8 mouse cellular contexts compared by ENCODE assay signal in the genomic region with DNA sequence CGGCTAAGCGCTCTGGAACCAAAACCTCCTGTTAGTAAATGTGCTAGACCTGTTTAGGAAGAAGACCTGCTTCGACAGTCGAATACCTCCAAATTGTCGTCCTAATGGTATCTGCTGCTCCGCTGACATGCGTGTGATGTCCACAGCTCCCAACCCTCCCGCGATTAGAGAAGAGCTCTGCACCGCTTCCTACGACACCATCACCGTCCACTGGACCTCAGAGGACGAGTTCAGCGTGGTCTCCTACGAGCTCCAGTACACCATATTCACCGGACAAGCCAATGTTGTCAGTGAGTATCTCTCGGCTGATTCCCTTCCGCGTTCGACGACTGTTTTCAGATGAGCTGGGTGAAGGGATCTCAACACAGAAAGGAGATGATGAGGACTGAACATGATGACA. TPM values are rescaled to one million over a fixed set of nuclear protein-coding genes. Genes with fewer than 3 reads are reported as not detected.
DNase-seq lines count a peak whose midpoint lies in the region; TF ChIP-seq lines count a peak whose summit lies in the region.
"Not testable (repeated sequence)": the region's sequence is repeated elsewhere in the genome, so short reads cannot be mapped to it uniquely, and the experiment has no call there.

No protein-coding gene starts in this region.

- WGBS in liver, adult 2 months = 90% methylated on average over 21 of the region's 21 CpGs
- 91% methylated on average over 21 of the region's 21 CpGs for WGBS in thymus, adult 2 months

- not testable (repeated sequence) for TF ChIP-seq POLR2A in brain, embryonic 14.5 days (IDR thresholded peaks at IDR 0.05; ENCODE audit: borderline replicate concordance, extremely low read depth, insufficient read depth, insufficient read length, poor library complexity, severe bottlenecking); liver, adult 2 months (IDR thresholded peaks at IDR 0.05; ENCODE audit: extremely low read depth, insufficient read depth, low read length); thymus, adult 2 months (IDR thresholded peaks at IDR 0.05; ENCODE audit: control insufficient read depth, extremely low read depth, insufficient read depth, low read length, poor library complexity)

- DNase-seq in CD4-positive, CD25-positive, alpha-beta regulatory T cell, adult 2 months (ENCODE audit: low read depth, low spot score) = peak; percentile 32
- DNase-seq in brain, embryonic 14.5 days (ENCODE audit: low read depth) = peak; percentile 58
- peak; percentile 10 for DNase-seq in embryo, embryonic 9.5 days (ENCODE audit: extremely low spot score)
- DNase-seq in heart, adult 9 months (ENCODE audit: low spot score in 2 of 2) = peak; percentile 0 to 39
- peak; percentile 26 for DNase-seq in kidney, postnatal 14 days
- peak; percentile 18 for DNase-seq in liver, adult 2 months (ENCODE audit: extremely low read depth, low read depth, low spot score)
- peak; percentile 31 for DNase-seq in neural tube, embryonic 10.5 days (ENCODE audit: extremely low spot score, low spot score)
- DNase-seq in thymus, adult 2 months = peak; percentile 25

- not testable (repeated sequence) for H3K27me3 ChIP-seq in liver, adult 2 months (ENCODE audit: control insufficient read depth, insufficient read depth, low read length); thymus, adult 2 months (ENCODE audit: control insufficient read depth, insufficient read depth, low read length)

- not testable (repeated sequence) for H3K27ac ChIP-seq in liver, adult 2 months (replicated peaks; ENCODE audit: insufficient read depth, low read depth, low read length); thymus, adult 2 months (ENCODE audit: control insufficient read depth, insufficient read depth, low read length)

- not testable (repeated sequence) for H3K4me3 ChIP-seq in liver, adult 2 months (ENCODE audit: insufficient read depth, low read depth, low read length); thymus, adult 2 months (ENCODE audit: control insufficient read depth, insufficient read depth, low read length)

- not testable (repeated sequence) for H3K79me2 ChIP-seq in liver, adult 2 months (ENCODE audit: control insufficient read depth, insufficient read depth, low read length)

- not testable (repeated sequence) for H3K9ac ChIP-seq in liver, adult 2 months (ENCODE audit: low read depth, low read length)

- peaks cover 12% of the 10 kb centered on the region for H3K4me1 ChIP-seq in liver, adult 2 months (ENCODE audit: control insufficient read depth, insufficient read depth, low read length)
- not testable (repeated sequence) for H3K4me1 ChIP-seq in thymus, adult 2 months (replicated peaks; ENCODE audit: control insufficient read depth, insufficient read depth, low read length)

- not testable (repeated sequence) for TF ChIP-seq CTCF in brain, embryonic 14.5 days (IDR thresholded peaks at IDR 0.05; ENCODE audit: borderline replicate concordance, extremely low read depth, insufficient read depth, insufficient read length); liver, adult 2 months (IDR thresholded peaks at IDR 0.05; ENCODE audit: low read depth, low read length); thymus, adult 2 months (IDR thresholded peaks at IDR 0.05; ENCODE audit: borderline replicate concordance, control insufficient read depth, extremely low read depth, insufficient read depth, low read length, poor library complexity)

- peaks cover 24% of the 10 kb centered on the region for H3K36me3 ChIP-seq in liver, adult 2 months (ENCODE audit: control insufficient read depth, insufficient read depth, low read length)
- peaks cover 12% of the 10 kb centered on the region; the same call in 1 of the 2 replicates for H3K36me3 ChIP-seq in thymus, adult 2 months (ENCODE audit: control insufficient read depth, insufficient read depth, low read length)

RNA-seq across cellular contexts. Expression of a gene that starts 24.6 kb away (rescaled TPM):
- polyA plus RNA-seq in brain, embryonic 14.5 days (2012; rRNA removed) = 476 and 1,536 TPM in 2 replicates
- total RNA-seq in liver, adult 2 months (2014; rRNA removed) = 8.0 and 11.5 TPM in 2 replicates
- polyA plus RNA-seq in liver, adult 2 months (2012; rRNA removed) = 102 and 123 TPM in 2 replicates
- polyA plus RNA-seq in thymus, adult 2 months (2012; rRNA removed) = 1,607 and 1,995 TPM in 2 replicates
